Comparison of ENCODE assay signal across 28 mouse cellular contexts in the genomic region with DNA sequence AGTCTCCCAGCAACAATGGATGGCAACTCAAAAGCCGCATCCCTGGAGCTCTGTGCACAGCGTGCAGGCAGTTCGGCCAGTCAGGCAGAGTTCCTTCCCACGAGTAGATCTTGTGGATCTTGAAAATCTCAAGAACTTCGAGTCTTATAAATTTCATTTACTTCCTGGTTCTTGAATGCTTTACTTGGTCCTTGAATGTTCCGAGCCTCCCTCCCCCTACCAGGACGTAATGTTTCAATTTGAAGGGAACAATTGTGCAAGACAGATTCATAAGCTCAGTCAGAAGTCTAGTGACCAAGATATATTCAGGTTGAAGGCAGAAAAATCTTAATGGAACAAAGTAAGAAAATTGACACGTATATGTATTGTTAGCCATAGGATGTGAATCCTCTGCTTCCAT.
"Had no signal": no experiment of that assay in that cellular context is flagged by ENCODE, and none has a peak within 500 bp of the region (broad histone marks: within the 10 kb centered on the region; RNA-seq: fewer than 3 reads in every experiment).

No protein-coding gene starts in this region.

- ATAC-seq: liver, embryonic 12.5 days; liver, postnatal 0 days; midbrain, embryonic 13.5 days; midbrain, embryonic 15.5 days; midbrain, embryonic 16.5 days had no signal

- H3K36me3 ChIP-seq: limb, embryonic 10.5 days; limb, embryonic 12.5 days; limb, embryonic 13.5 days; limb, embryonic 15.5 days; liver, embryonic 12.5 days; liver, embryonic 13.5 days; liver, embryonic 15.5 days; lung, embryonic 15.5 days; midbrain, embryonic 10.5 days; midbrain, embryonic 12.5 days; midbrain, embryonic 13.5 days; midbrain, embryonic 15.5 days; neural tube, embryonic 12.5 days; neural tube, embryonic 13.5 days had no signal

- DNase-seq: left cerebral cortex, postnatal 4 days; liver; liver, embryonic 13.5 days; liver, postnatal 0 days; lung, embryonic 14.5 days; lung, postnatal 4 days; midbrain, embryonic 14.5 days had no signal

- H3K27me3 ChIP-seq: limb, embryonic 12.5 days; limb, embryonic 13.5 days; limb, embryonic 15.5 days; liver, embryonic 12.5 days; liver, embryonic 13.5 days; liver, embryonic 15.5 days; lung, embryonic 15.5 days; megakaryocyte, embryonic 14.5 days; midbrain, embryonic 12.5 days; midbrain, embryonic 13.5 days; midbrain, embryonic 15.5 days; neural tube, embryonic 12.5 days; neural tube, embryonic 13.5 days had no signal

- H3K27ac ChIP-seq: left cerebral cortex, adult 2 months; limb, embryonic 10.5 days; limb, embryonic 12.5 days; limb, embryonic 13.5 days; limb, embryonic 15.5 days; liver, embryonic 12.5 days; liver, embryonic 13.5 days; liver, embryonic 14.5 days; liver, embryonic 15.5 days; lung, embryonic 15.5 days; macrophage; midbrain, embryonic 10.5 days; midbrain, embryonic 12.5 days; midbrain, embryonic 13.5 days; midbrain, embryonic 15.5 days; neural tube, embryonic 12.5 days; neural tube, embryonic 13.5 days had no signal

- H3K4me1 ChIP-seq: limb, embryonic 10.5 days; limb, embryonic 12.5 days; limb, embryonic 13.5 days; limb, embryonic 15.5 days; liver, embryonic 12.5 days; liver, embryonic 13.5 days; liver, embryonic 15.5 days; lung, embryonic 15.5 days; midbrain, embryonic 10.5 days; midbrain, embryonic 12.5 days; midbrain, embryonic 13.5 days; midbrain, embryonic 15.5 days; neural tube, embryonic 12.5 days; neural tube, embryonic 13.5 days had no signal

- H3K9ac ChIP-seq: limb, embryonic 12.5 days; limb, embryonic 13.5 days; limb, embryonic 15.5 days; liver, embryonic 12.5 days; liver, embryonic 13.5 days; liver, embryonic 14.5 days; liver, embryonic 15.5 days; liver, postnatal 0 days; lung, embryonic 14.5 days; lung, embryonic 15.5 days; midbrain, embryonic 12.5 days; midbrain, embryonic 13.5 days; midbrain, embryonic 15.5 days; neural tube, embryonic 12.5 days; neural tube, embryonic 13.5 days had no signal

- H3K9me3 ChIP-seq: limb, embryonic 10.5 days; limb, embryonic 12.5 days; limb, embryonic 13.5 days; limb, embryonic 15.5 days; liver, embryonic 12.5 days; liver, embryonic 13.5 days; liver, embryonic 15.5 days; lung, embryonic 15.5 days; megakaryocyte, embryonic 14.5 days; midbrain, embryonic 10.5 days; midbrain, embryonic 12.5 days; midbrain, embryonic 13.5 days; midbrain, embryonic 15.5 days; neural tube, embryonic 12.5 days; neural tube, embryonic 13.5 days had no signal

- H3K4me3 ChIP-seq: left cerebral cortex, adult 2 months; limb, embryonic 10.5 days; limb, embryonic 12.5 days; limb, embryonic 13.5 days; limb, embryonic 15.5 days; liver, embryonic 12.5 days; liver, embryonic 13.5 days; liver, embryonic 15.5 days; lung, embryonic 15.5 days; megakaryocyte, embryonic 14.5 days; midbrain, embryonic 10.5 days; midbrain, embryonic 12.5 days; midbrain, embryonic 13.5 days; midbrain, embryonic 15.5 days; myocyte; neural tube, embryonic 12.5 days; neural tube, embryonic 13.5 days had no signal

- H3K4me2 ChIP-seq: limb, embryonic 12.5 days; limb, embryonic 13.5 days; limb, embryonic 15.5 days; liver, embryonic 11.5 days; liver, embryonic 12.5 days; liver, embryonic 13.5 days; liver, embryonic 15.5 days; lung, embryonic 14.5 days; lung, embryonic 15.5 days; midbrain, embryonic 11.5 days; midbrain, embryonic 12.5 days; midbrain, embryonic 13.5 days; midbrain, embryonic 15.5 days; neural tube, embryonic 12.5 days; neural tube, embryonic 13.5 days had no signal
